Mouse (Mus musculus) MEL (cell line): ENCODE results near the gene Ssx2ip. TPM values are rescaled to one million over a fixed set of nuclear protein-coding genes. Genes with fewer than 3 reads are reported as not detected.

Experiments used
- DNase-seq: peaks from one replicate; pipeline ENCODE4 v3.0.0; 2011; ENCODE audit warnings: low read depth, low spot score
- H3K27ac ChIP-seq: 2 replicates; pipeline ENCODE4 v1.5.1; 2012; ENCODE audit warnings: low read depth, mild to moderate bottlenecking, control low read depth, low read length, moderate library complexity; ENCODE audit not compliant: control insufficient read depth
- H3K27me3 ChIP-seq, 2 experiments: fragments of 150-350 bp in 1 of 2; sonication (generic) in 1 of 2; 2 replicates each; pipeline ENCODE4 v1.6.1; 2012; ENCODE audit warnings: low read length in 2 of 2, mild to moderate bottlenecking in 2 of 2, improper control_type of control experiment in 1 of 2, moderate library complexity in 1 of 2; ENCODE audit not compliant: insufficient read depth in 2 of 2, control insufficient read depth in 1 of 2
- H3K36me3 ChIP-seq, 2 experiments: 2 replicates each; pipeline ENCODE4 v1.6.1; 2012 to 2014; ENCODE audit warnings: low read length in 2 of 2, improper control_type of control experiment in 1 of 2, inconsistent platforms in 1 of 2, mild to moderate bottlenecking in 1 of 2; ENCODE audit not compliant: insufficient read depth in 2 of 2, control insufficient read depth in 1 of 2
- H3K4me1 ChIP-seq, 2 experiments: fragments of 150-350 bp in 1 of 2; sonication (generic) in 1 of 2; 2 replicates each; pipeline ENCODE4 v1.6.1; 2012; ENCODE audit warnings: low read length in 2 of 2, improper control_type of control experiment in 1 of 2, mild to moderate bottlenecking in 1 of 2; ENCODE audit not compliant: insufficient read depth in 2 of 2, control insufficient read depth in 1 of 2
- H3K4me3 ChIP-seq, 2 experiments: fragments of 150-350 bp in 1 of 2; sonication (generic) in 1 of 2; 2 replicates each; pipeline ENCODE4 v1.5.1; 2012; ENCODE audit warnings: low read depth in 2 of 2, low read length in 2 of 2, mild to moderate bottlenecking in 2 of 2, moderate library complexity in 2 of 2, control low read depth in 1 of 2, improper control_type of control experiment in 1 of 2; ENCODE audit not compliant: control insufficient read depth in 1 of 2, insufficient read depth in 1 of 2
- H3K79me2 ChIP-seq: 2 replicates; pipeline ENCODE4 v1.6.1; 2012; ENCODE audit warnings: mild to moderate bottlenecking, low read length, moderate library complexity; ENCODE audit not compliant: control insufficient read depth, poor library complexity, insufficient read depth
- H3K9ac ChIP-seq: 2 replicates; pipeline ENCODE4 v1.6.1; 2012; ENCODE audit warnings: low read depth, mild to moderate bottlenecking, control low read depth, low read length, moderate library complexity; ENCODE audit not compliant: control insufficient read depth, poor library complexity, severe bottlenecking
- H3K9me3 ChIP-seq: fragments of 150-350 bp; sonication (generic); replicated peaks from 2 replicates; pipeline ENCODE4 v1.6.1; 2012; ENCODE audit warnings: mild to moderate bottlenecking, low read length, improper control_type of control experiment, moderate library complexity; ENCODE audit not compliant: insufficient read depth
- BHLHE40 ChIP-seq: IDR thresholded peaks from 2 replicates; pipeline ENCODE4 v1.6.1; 2012; ENCODE audit warnings: low read depth, mild to moderate bottlenecking, inconsistent platforms, low read length, improper control_type of control experiment, borderline replicate concordance
- CHD1 ChIP-seq: IDR thresholded peaks from 2 replicates; pipeline ENCODE4 v1.6.1; 2012; ENCODE audit warnings: low read depth, mild to moderate bottlenecking, inconsistent platforms, low read length, improper control_type of control experiment
- CTCF ChIP-seq, 3 experiments: IDR thresholded peaks in 2 of 3; conservative IDR thresholded peaks in 1 of 3; 2 replicates each; pipeline ENCODE4 v1.5.1; 2011 to 2012; ENCODE audit warnings: low read length in 3 of 3, low read depth in 2 of 3, mild to moderate bottlenecking in 2 of 3, improper control_type of control experiment in 1 of 3, inconsistent platforms in 1 of 3, mixed read lengths in 1 of 3, moderate library complexity in 1 of 3; ENCODE audit not compliant: control insufficient read depth in 1 of 3, insufficient read depth in 1 of 3, poor library complexity in 1 of 3, severe bottlenecking in 1 of 3
- E2F4 ChIP-seq: IDR thresholded peaks from 2 replicates; pipeline ENCODE4 v1.6.1; 2011; ENCODE audit warnings: low read depth, low read length, improper control_type of control experiment, borderline replicate concordance
- ELF1 ChIP-seq: IDR thresholded peaks from 2 replicates; pipeline ENCODE4 v1.6.1; 2014; ENCODE audit warnings: low read depth, mild to moderate bottlenecking, inconsistent platforms, low read length, improper control_type of control experiment, moderate library complexity
- EP300 ChIP-seq, 2 experiments: IDR thresholded peaks; 2 replicates each; pipeline ENCODE4 v1.6.1; 2011; ENCODE audit warnings: improper control_type of control experiment in 2 of 2, low read length in 2 of 2, low read depth in 1 of 2, mild to moderate bottlenecking in 1 of 2
- GABPA ChIP-seq: IDR thresholded peaks from 2 replicates; pipeline ENCODE4 v1.6.1; 2012; ENCODE audit warnings: low read depth, mild to moderate bottlenecking, inconsistent platforms, low read length, improper control_type of control experiment, moderate library complexity
- HCFC1 ChIP-seq: IDR thresholded peaks from 2 replicates; pipeline ENCODE4 v1.6.1; 2012; ENCODE audit warnings: low read depth, mild to moderate bottlenecking, inconsistent platforms, low read length, improper control_type of control experiment, moderate library complexity
- JUND ChIP-seq: IDR thresholded peaks from 2 replicates; pipeline ENCODE4 v1.6.1; 2011; ENCODE audit warnings: low read depth, mild to moderate bottlenecking, improper control_type of control experiment, low read length
- KAT2A ChIP-seq: conservative IDR thresholded peaks from 2 replicates; pipeline ENCODE4 v1.6.1; 2012; ENCODE audit warnings: low read depth, low read length, improper control_type of control experiment, inconsistent platforms
- MAFK ChIP-seq: IDR thresholded peaks from 2 replicates; pipeline ENCODE4 v1.6.1; 2011; ENCODE audit warnings: low read depth, mild to moderate bottlenecking, low read length, improper control_type of control experiment, borderline replicate concordance
- MAX ChIP-seq: IDR thresholded peaks from 2 replicates; pipeline ENCODE4 v1.6.1; 2011; ENCODE audit warnings: low read length, improper control_type of control experiment
- MEF2A ChIP-seq: IDR thresholded peaks from 2 replicates; pipeline ENCODE4 v1.6.1; 2014; ENCODE audit warnings: low read depth, mild to moderate bottlenecking, inconsistent platforms, low read length, improper control_type of control experiment; ENCODE audit not compliant: poor library complexity, insufficient replicate concordance, severe bottlenecking; ENCODE audit errors: extremely low read depth
- MYB ChIP-seq: IDR thresholded peaks from 2 replicates; pipeline ENCODE4 v1.6.1; 2011; ENCODE audit warnings: mild to moderate bottlenecking, low read depth, low read length, improper control_type of control experiment
- NELFE ChIP-seq: IDR thresholded peaks from 2 replicates; pipeline ENCODE4 v1.6.1; 2011; ENCODE audit warnings: low read depth, low read length, improper control_type of control experiment
- NRF1 ChIP-seq: IDR thresholded peaks from 2 replicates; pipeline ENCODE4 v1.6.1; 2014; ENCODE audit warnings: low read depth, mild to moderate bottlenecking, inconsistent platforms, low read length, improper control_type of control experiment, moderate library complexity; ENCODE audit not compliant: poor library complexity, insufficient read depth, severe bottlenecking
- POLR2A ChIP-seq, 2 experiments: IDR thresholded peaks; 2 replicates each; pipeline ENCODE4 v1.6.1; 2011 to 2012; ENCODE audit warnings: low read length in 2 of 2, mild to moderate bottlenecking in 2 of 2, control low read depth in 1 of 2, improper control_type of control experiment in 1 of 2, low read depth in 1 of 2, moderate library complexity in 1 of 2; ENCODE audit not compliant: control insufficient read depth in 1 of 2, insufficient read depth in 1 of 2, poor library complexity in 1 of 2
- POLR2AphosphoS5 ChIP-seq: IDR thresholded peaks from 2 replicates; pipeline ENCODE4 v1.6.1; 2012; ENCODE audit warnings: low read depth, borderline replicate concordance, mild to moderate bottlenecking, inconsistent platforms, low read length, moderate library complexity, mixed read lengths
- RCOR1 ChIP-seq: IDR thresholded peaks from 2 replicates; pipeline ENCODE4 v1.6.1; 2012; ENCODE audit warnings: low read depth, mild to moderate bottlenecking, inconsistent platforms, low read length, improper control_type of control experiment
- SIN3A ChIP-seq: IDR thresholded peaks from 2 replicates; pipeline ENCODE4 v1.6.1; 2012; ENCODE audit warnings: low read length, improper control_type of control experiment, inconsistent platforms
- SMC3 ChIP-seq: IDR thresholded peaks from 2 replicates; pipeline ENCODE4 v1.6.1; 2011; ENCODE audit warnings: low read depth, low read length, improper control_type of control experiment
- ZMIZ1 ChIP-seq: IDR thresholded peaks from 2 replicates; pipeline ENCODE4 v1.6.1; 2012; ENCODE audit warnings: low read depth, mild to moderate bottlenecking, inconsistent platforms, low read length, improper control_type of control experiment, moderate library complexity
- ZNF384 ChIP-seq: IDR thresholded peaks from 2 replicates; pipeline ENCODE4 v1.6.1; 2012; ENCODE audit warnings: low read depth, mild to moderate bottlenecking, inconsistent platforms, low read length, improper control_type of control experiment
- polyA plus RNA-seq, 2 experiments: library from polyadenylated mRNA; stranded (reverse) in 1 of 2; unstranded in 1 of 2; fragments of >175 nt in 1 of 2; fragments of >200 nt in 1 of 2; gene quantifications; 2 replicates each; pipeline versions ENCODE4 v1.2.1 to v1.2.4; 2012; ENCODE audit warnings: low replicate concordance in 2 of 2, low read depth in 1 of 2; ENCODE audit not compliant: insufficient read length in 2 of 2, insufficient read depth in 1 of 2, missing spikeins in 1 of 2
- total RNA-seq: library from RNA; depleted of rRNA; stranded (reverse); fragments of 300-350 nt; gene quantifications from 2 replicates; pipeline ENCODE4 v1.2.3, GENCODE M21; 2012

Ssx2ip gene
- total and polyA plus RNA-seq, 3 experiments, result 52.1 to 270 (median 70.0) TPM

GRCm38 (mm10) chr3:146434686-146435085 lies 30.2 kb downstream of the Ssx2ip start:
- Histone ChIP-seq H3K79me2 (no peaks in the 10 kb centered on the region), H3K9me3 (no peaks in the 10 kb centered on the region), H3K4me1 (no peaks in the 10 kb centered on the region), H3K27ac (no peak overlapping the region), H3K27me3 (no peaks in the 10 kb centered on the region), H3K4me3 (no peak overlapping the region), H3K9ac (no peak overlapping the region), H3K36me3 (peaks cover 0 to 10% of the 10 kb centered on the region in 2 experiments; a peak in 2 of 4 replicates)
- TF ChIP-seq CTCF (IDR thresholded peaks at IDR 0.05 in 2 of 3, conservative IDR thresholded peaks at IDR 0.05 in 1 of 3; ENCODE audit: control insufficient read depth in 1 of 3, insufficient read depth in 1 of 3, low read depth in 2 of 3, low read length in 3 of 3, poor library complexity in 1 of 3, severe bottlenecking in 1 of 3) (no peak), NRF1 (no peak)
- no peak for DNase-seq

DNA sequence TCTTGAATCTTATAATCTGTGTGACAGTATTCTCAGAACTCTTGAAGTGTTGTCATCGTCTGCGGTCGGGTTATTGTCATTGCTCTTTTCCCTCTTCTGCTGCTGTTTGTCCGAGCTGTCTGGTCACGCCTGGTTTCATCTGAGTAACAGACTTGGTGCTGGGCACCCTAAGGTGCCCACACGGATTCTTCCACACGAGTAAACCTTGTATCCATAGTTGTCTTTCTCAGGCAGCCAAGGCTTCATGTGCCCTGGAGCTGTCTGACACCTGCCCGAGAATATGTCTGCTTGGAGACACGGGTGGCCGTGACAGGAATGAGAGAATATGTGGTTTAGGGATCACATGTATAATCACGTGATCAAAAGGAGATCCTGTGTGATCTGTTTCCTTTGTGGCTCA lies 31.1 kb downstream of the Ssx2ip start:
- Histone ChIP-seq H3K4me3 (no peak overlapping the region), H3K36me3 (peaks cover 0 to 10% of the 10 kb centered on the region in 2 experiments; a peak in 2 of 4 replicates)
- no peak for TF ChIP-seq NRF1
- TF ChIP-seq MEF2A, result no peak
- no peak for TF ChIP-seq BHLHE40
- TF ChIP-seq HCFC1, result no peak
- TF ChIP-seq MAFK, result no peak
- TF ChIP-seq ZNF384, result no peak
- no peak for TF ChIP-seq MAX
- TF ChIP-seq SMC3, result no peak
- no peak for TF ChIP-seq SIN3A
- no peak for TF ChIP-seq GABPA
- no peak for TF ChIP-seq RCOR1
- TF ChIP-seq JUND, result no peak
- TF ChIP-seq ELF1, result no peak
- TF ChIP-seq, all 39 proteins: peak for 0
- Histone ChIP-seq H3K27me3 (no peaks in the 10 kb centered on the region), H3K9ac (no peak overlapping the region), H3K27ac (no peak overlapping the region), H3K9me3 (no peaks in the 10 kb centered on the region), H3K4me1 (no peaks in the 10 kb centered on the region), H3K79me2 (no peaks in the 10 kb centered on the region)
- no peak for DNase-seq

GRCm38 (mm10) chr3:146436114-146436513 lies 31.7 kb downstream of the Ssx2ip start:
- H3K9me3 ChIP-seq, result no peaks in the 10 kb centered on the region
- no peaks in the 10 kb centered on the region for H3K4me1 ChIP-seq
- peaks cover 0 to 10% of the 10 kb centered on the region in 2 experiments; a peak in 2 of 4 replicates for H3K36me3 ChIP-seq
- H3K79me2 ChIP-seq, result no peaks in the 10 kb centered on the region
- DNase-seq, result no peak
- no peaks in the 10 kb centered on the region for H3K27me3 ChIP-seq
- TF ChIP-seq KAT2A (no peak), NRF1 (no peak), CTCF (IDR thresholded peaks at IDR 0.05 in 2 of 3, conservative IDR thresholded peaks at IDR 0.05 in 1 of 3; ENCODE audit: control insufficient read depth in 1 of 3, insufficient read depth in 1 of 3, low read depth in 2 of 3, low read length in 3 of 3, poor library complexity in 1 of 3, severe bottlenecking in 1 of 3) (no peak), ZMIZ1 (no peak), GABPA (no peak), POLR2AphosphoS5 (no peak), JUND (no peak), E2F4 (no peak), BHLHE40 (no peak), EP300 (IDR thresholded peaks at IDR 0.05; ENCODE audit: low read depth in 1 of 2, low read length in 2 of 2) (no peak), MEF2A (no peak), MYB (no peak), NELFE (no peak), ZNF384 (no peak), ELF1 (no peak), CHD1 (no peak), POLR2A (IDR thresholded peaks at IDR 0.05; ENCODE audit: control insufficient read depth in 1 of 2, insufficient read depth in 1 of 2, low read depth in 1 of 2, low read length in 2 of 2, poor library complexity in 1 of 2) (no peak)
- no peak overlapping the region for H3K9ac ChIP-seq
- H3K27ac ChIP-seq, result no peak overlapping the region
- no peak overlapping the region for H3K4me3 ChIP-seq
